Comparison of ENCODE assay signal across 13 mouse cellular contexts in the genomic region with DNA sequence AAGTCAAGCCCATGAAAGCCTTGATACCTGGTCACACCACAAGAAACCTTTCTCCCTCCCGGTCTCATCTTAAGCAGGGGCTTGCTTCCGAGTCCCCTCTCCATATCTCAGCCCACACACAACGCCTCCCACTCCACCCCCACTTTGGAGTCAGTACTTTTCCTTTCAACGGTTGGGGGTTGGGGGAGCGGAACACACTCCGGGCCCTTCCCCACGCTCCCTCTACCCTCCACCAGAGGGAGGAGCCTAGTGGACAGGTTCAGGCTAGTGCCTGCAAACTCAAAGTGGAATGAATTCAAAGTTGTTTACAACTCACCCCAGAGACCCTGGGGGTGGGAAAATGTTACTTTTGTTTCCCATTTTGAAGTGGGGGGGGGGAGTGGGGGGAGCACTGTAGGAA. TPM values are rescaled to one million over a fixed set of nuclear protein-coding genes. Genes with fewer than 3 reads are reported as not detected.
DNase-seq lines count a peak whose midpoint lies in the region; ATAC-seq and TF ChIP-seq lines count a peak whose summit lies in the region.
"Had no signal": no experiment of that assay in that cellular context is flagged by ENCODE, and none has a peak within 500 bp of the region (broad histone marks: within the 10 kb centered on the region; RNA-seq: fewer than 3 reads in every experiment).

No protein-coding gene starts in this region.

- TF ChIP-seq CTCF in liver, adult 2 months (IDR thresholded peaks at IDR 0.05; ENCODE audit: low read depth, low read length): 0 out of 2 replicates have a peak, but pooled peaks have one; percentile 19
- peak; percentile 53 for TF ChIP-seq CTCF in kidney, postnatal 0 days (IDR thresholded peaks at IDR 0.05; ENCODE audit: low read depth)

- TF ChIP-seq POLR2A in liver, adult 2 months (IDR thresholded peaks at IDR 0.05; ENCODE audit: extremely low read depth, insufficient read depth, low read length): no peak

- no peak overlapping the region for H3K4me3 ChIP-seq in liver, adult 2 months (ENCODE audit: insufficient read depth, low read depth, low read length)
- no peak overlapping the region for H3K4me3 ChIP-seq in embryonic facial prominence, embryonic 11.5 days (ENCODE audit: low read depth, low read length)
- no peak overlapping the region for H3K4me3 ChIP-seq in kidney, postnatal 0 days (replicated peaks; ENCODE audit: low read depth, low read length)
- H3K4me3 ChIP-seq: forebrain, embryonic 12.5 days had no signal

- no peaks in the 10 kb centered on the region for H3K27me3 ChIP-seq in liver, adult 2 months (ENCODE audit: control insufficient read depth, insufficient read depth, low read length)
- no peaks in the 10 kb centered on the region for H3K27me3 ChIP-seq in embryonic facial prominence, embryonic 11.5 days (ENCODE audit: control insufficient read depth, insufficient read depth, low read length)
- H3K27me3 ChIP-seq in kidney, postnatal 0 days (ENCODE audit: insufficient read depth, low read length): no peaks in the 10 kb centered on the region

- peak overlapping the region; percentile 66 for H3K27ac ChIP-seq in liver, adult 2 months (replicated peaks; ENCODE audit: insufficient read depth, low read depth, low read length)
- no peak overlapping the region for H3K27ac ChIP-seq in embryonic facial prominence, embryonic 11.5 days (replicated peaks; ENCODE audit: low read depth, low read length)
- peak overlapping the region; percentile 93 for H3K27ac ChIP-seq in kidney, postnatal 0 days
- H3K27ac ChIP-seq: forebrain, embryonic 12.5 days had no signal

- WGBS in liver, adult 2 months: 35% methylated on average over 7 of the region's 7 CpGs
- 4% methylated on average over 7 of the region's 7 CpGs for WGBS in embryonic facial prominence, embryonic 11.5 days
- 8% methylated on average over 7 of the region's 7 CpGs for WGBS in kidney, postnatal 0 days

- H3K4me1 ChIP-seq in liver, adult 2 months (ENCODE audit: control insufficient read depth, insufficient read depth, low read length): peaks cover 73% of the 10 kb centered on the region
- H3K4me1 ChIP-seq in embryonic facial prominence, embryonic 11.5 days (ENCODE audit: control insufficient read depth, insufficient read depth, low read length): peaks cover 7% of the 10 kb centered on the region; the same call in 1 of the 2 replicates
- peaks cover 52% of the 10 kb centered on the region for H3K4me1 ChIP-seq in kidney, postnatal 0 days (replicated peaks; ENCODE audit: insufficient read depth, low read length)

- H3K4me2 ChIP-seq in embryonic facial prominence, embryonic 11.5 days (ENCODE audit: low read depth, low read length): no peak overlapping the region
- H3K4me2 ChIP-seq in kidney, postnatal 0 days (ENCODE audit: low read length): peak overlapping the region; percentile 38
- H3K4me2 ChIP-seq: forebrain, embryonic 12.5 days had no signal

- peaks cover 60% of the 10 kb centered on the region for H3K36me3 ChIP-seq in liver, adult 2 months (ENCODE audit: control insufficient read depth, insufficient read depth, low read length)
- H3K36me3 ChIP-seq in embryonic facial prominence, embryonic 11.5 days (replicated peaks; ENCODE audit: control insufficient read depth, insufficient read depth, low read depth, low read length): no peaks in the 10 kb centered on the region
- peaks cover 17% of the 10 kb centered on the region; the same call in 1 of the 2 replicates for H3K36me3 ChIP-seq in kidney, postnatal 0 days (ENCODE audit: insufficient read depth, low read length)
- H3K36me3 ChIP-seq: forebrain, embryonic 12.5 days; G1E had no signal

- H3K9me3 ChIP-seq in embryonic facial prominence, embryonic 11.5 days (replicated peaks; ENCODE audit: control insufficient read depth, low read length): no peaks in the 10 kb centered on the region
- no peaks in the 10 kb centered on the region for H3K9me3 ChIP-seq in kidney, postnatal 0 days (replicated peaks; ENCODE audit: low read length)
- H3K9me3 ChIP-seq: forebrain, embryonic 12.5 days; G1E had no signal

- H3K9ac ChIP-seq in liver, adult 2 months (ENCODE audit: low read depth, low read length): peak overlapping the region; percentile 29; the same call in 1 of the 2 replicates
- H3K9ac ChIP-seq in embryonic facial prominence, embryonic 11.5 days (replicated peaks; ENCODE audit: low read length): no peak overlapping the region
- 0 out of 2 replicates have a peak overlapping the region, but pooled peaks have one; percentile 35 for H3K9ac ChIP-seq in kidney, postnatal 0 days (ENCODE audit: low read depth, low read length)
- H3K9ac ChIP-seq: forebrain, embryonic 12.5 days had no signal

- peak; percentile 37 for DNase-seq in liver, adult 2 months (ENCODE audit: extremely low read depth, low read depth, low spot score)
- no peak for DNase-seq in liver
- DNase-seq in embryonic facial prominence, embryonic 11.5 days (ENCODE audit: low spot score): peak; percentile 49
- DNase-seq in kidney, postnatal 0 days (ENCODE audit: low spot score): no peak
- DNase-seq in lung, postnatal 10 days: peak; percentile 63
- DNase-seq in adrenal gland, adult 18-20 months (ENCODE audit: low spot score in 2 of 2): no peak
- no peak for DNase-seq in right cerebral cortex, postnatal 4 days
- DNase-seq: heart, postnatal 14 days had no signal

- H3K79me2 ChIP-seq in liver, adult 2 months (ENCODE audit: control insufficient read depth, insufficient read depth, low read length): peaks cover 10% of the 10 kb centered on the region; the same call in 1 of the 2 replicates

- peak; percentile 53; the same call in 1 of the 2 replicates for ATAC-seq in embryonic facial prominence, embryonic 11.5 days (replicated peaks; ENCODE audit: insufficient number of reproducible peaks, low FRiP score, low TSS enrichment, low read depth)
- ATAC-seq in kidney, postnatal 0 days (replicated peaks; ENCODE audit: low FRiP score, low read depth): peak; percentile 56; the same call in 1 of the 2 replicates
- ATAC-seq in erythroid progenitor cell, adult 5-6 weeks (replicated peaks; ENCODE audit: low FRiP score, poor library complexity, severe bottlenecking): no peak

RNA-seq across cellular contexts. Expression of a gene that starts 13.0 kb away (rescaled TPM):
- 511 and 573 TPM in 2 replicates for total RNA-seq in liver, adult 2 months (2014; rRNA removed)
- 178 and 182 TPM in 2 replicates for polyA plus RNA-seq in liver, adult 2 months (2012; rRNA removed)
- 19.2 and 24.1 TPM in 2 replicates for polyA plus RNA-seq in embryonic facial prominence, embryonic 11.5 days (2014; fragmentation: Nextera tagmentation; extraction: Ambion mirVana)
- polyA plus RNA-seq in kidney, postnatal 0 days (2015; fragmentation: Nextera tagmentation; extraction: Ambion mirVana): 183 and 227 TPM in 2 replicates
- 100 to 1,000 TPM; 133 to 150 TPM for total RNA-seq in adrenal gland, adult 18-20 months (2021)
- total RNA-seq in erythroid progenitor cell, adult 5-6 weeks (2015; ENCODE audit: low replicate concordance): 2.5 and 7.2 TPM in 2 replicates
- total RNA-seq in erythroid progenitor cell, adult 5-6 weeks (2017; ENCODE audit: low replicate concordance): 5.7 and 7.2 TPM in 2 replicates
- polyA plus RNA-seq: G1E had no signal

RNA-seq across cellular contexts. Expression of a gene that starts 25.7 kb away (rescaled TPM):
- total RNA-seq in liver, adult 2 months (2014; rRNA removed): 0.07 and 0.09 TPM in 2 replicates
- 0.04 and 0.05 TPM in 2 replicates for polyA plus RNA-seq in liver, adult 2 months (2012; rRNA removed)
- polyA plus RNA-seq in embryonic facial prominence, embryonic 11.5 days (2014; fragmentation: Nextera tagmentation; extraction: Ambion mirVana): 1.2 and 1.3 TPM in 2 replicates
- polyA plus RNA-seq in kidney, postnatal 0 days (2015; fragmentation: Nextera tagmentation; extraction: Ambion mirVana): 0.46 and 0.62 TPM in 2 replicates
- 1 to 10 TPM in 1 of 2 experiments, under 1 TPM in 1; 0.76 to 1.7 TPM for total RNA-seq in adrenal gland, adult 18-20 months (2021)
- not detected in 2 replicates for total RNA-seq in erythroid progenitor cell, adult 5-6 weeks (2015; ENCODE audit: low replicate concordance)
- not detected in 2 replicates for total RNA-seq in erythroid progenitor cell, adult 5-6 weeks (2017; ENCODE audit: low replicate concordance)
- total RNA-seq: megakaryocyte, adult 5-6 weeks; neutrophil, adult 5-6 weeks had no signal
- polyA plus RNA-seq: G1E had no signal

RNA-seq across cellular contexts. Expression of a gene that starts 26.1 kb away (rescaled TPM):
- total RNA-seq in liver, adult 2 months (2014; rRNA removed): 33.7 and 40.9 TPM in 2 replicates
- polyA plus RNA-seq in liver, adult 2 months (2012; rRNA removed): 145 and 157 TPM in 2 replicates
- 53.3 and 58.3 TPM in 2 replicates for polyA plus RNA-seq in embryonic facial prominence, embryonic 11.5 days (2014; fragmentation: Nextera tagmentation; extraction: Ambion mirVana)
- polyA plus RNA-seq in kidney, postnatal 0 days (2015; fragmentation: Nextera tagmentation; extraction: Ambion mirVana): 83.0 and 83.1 TPM in 2 replicates
- 10 to 100 TPM; 28.7 to 33.3 TPM for total RNA-seq in adrenal gland, adult 18-20 months (2021)
- total RNA-seq in erythroid progenitor cell, adult 5-6 weeks (2015; ENCODE audit: low replicate concordance): 8.8 and 10.8 TPM in 2 replicates
- total RNA-seq in erythroid progenitor cell, adult 5-6 weeks (2017; ENCODE audit: low replicate concordance): 3.1 and 5.3 TPM in 2 replicates

RNA-seq across cellular contexts. Expression of a gene that starts 27.8 kb away (rescaled TPM):
- total RNA-seq in liver, adult 2 months (2014; rRNA removed): 0.18 and 0.20 TPM in 2 replicates
- not detected in 2 replicates for polyA plus RNA-seq in liver, adult 2 months (2012; rRNA removed)
- not detected in 2 replicates for polyA plus RNA-seq in embryonic facial prominence, embryonic 11.5 days (2014; fragmentation: Nextera tagmentation; extraction: Ambion mirVana)
- not detected in 2 replicates for polyA plus RNA-seq in kidney, postnatal 0 days (2015; fragmentation: Nextera tagmentation; extraction: Ambion mirVana)
- total RNA-seq in adrenal gland, adult 18-20 months (2021): not detected
- not detected in 2 replicates for total RNA-seq in erythroid progenitor cell, adult 5-6 weeks (2015; ENCODE audit: low replicate concordance)
- not detected in 2 replicates for total RNA-seq in erythroid progenitor cell, adult 5-6 weeks (2017; ENCODE audit: low replicate concordance)
- total RNA-seq: heart, postnatal 14 days; megakaryocyte, adult 5-6 weeks had no signal
- polyA plus RNA-seq: G1E had no signal

RNA-seq across cellular contexts. Expression of a gene that starts 30.1 kb away (rescaled TPM):
- total RNA-seq in liver, adult 2 months (2014; rRNA removed): 0.46 TPM in 1 of 2 replicates, not detected in the other
- polyA plus RNA-seq in liver, adult 2 months (2012; rRNA removed): 11.7 and 14.2 TPM in 2 replicates
- polyA plus RNA-seq in embryonic facial prominence, embryonic 11.5 days (2014; fragmentation: Nextera tagmentation; extraction: Ambion mirVana): 2.6 and 4.3 TPM in 2 replicates
- polyA plus RNA-seq in kidney, postnatal 0 days (2015; fragmentation: Nextera tagmentation; extraction: Ambion mirVana): 22.8 and 23.3 TPM in 2 replicates
- total RNA-seq in adrenal gland, adult 18-20 months (2021): 1 to 10 TPM in 1 of 2 experiments, not detected in 1; 5.7 TPM
- total RNA-seq in erythroid progenitor cell, adult 5-6 weeks (2015; ENCODE audit: low replicate concordance): not detected in 2 replicates
- not detected in 2 replicates for total RNA-seq in erythroid progenitor cell, adult 5-6 weeks (2017; ENCODE audit: low replicate concordance)
- total RNA-seq: megakaryocyte, adult 5-6 weeks; neutrophil, adult 5-6 weeks had no signal

Comparison
In these comparisons a context has a peak if more than half of its experiments do, and no peak if none do; other contexts are left out.
1. DNase-seq: peak in liver, adult 2 months (single experiment), embryonic facial prominence, embryonic 11.5 days (single experiment) and lung, postnatal 10 days (single experiment); none in liver (single experiment), kidney, postnatal 0 days (single experiment), adrenal gland, adult 18-20 months (0 of 2) and right cerebral cortex, postnatal 4 days (single experiment).
2. RNA of a gene that starts 13.0 kb away (total RNA-seq): 511 to 573 TPM in liver, adult 2 months and 133 to 150 TPM in adrenal gland, adult 18-20 months; 2.5 to 7.2 TPM in erythroid progenitor cell, adult 5-6 weeks; every median in the first group is over 10 times any median in the second.